Mouse (Mus musculus) liver, adult 2 months (tissue): ENCODE data around the gene Rgmb.

ENCODE experiments used
- CTCF ChIP-seq: fragments of 200-500 bp; IDR thresholded peaks from 2 replicates; pipeline ENCODE4 v1.5.1; 2011; ENCODE audit warnings: low read depth, low read length, control low read depth
- POLR2A ChIP-seq: fragments of 200-500 bp; IDR thresholded peaks from 2 replicates; pipeline ENCODE4 v1.6.1; 2011; ENCODE audit warnings: low read length, control low read depth; ENCODE audit not compliant: insufficient read depth; ENCODE audit errors: extremely low read depth

DNA sequence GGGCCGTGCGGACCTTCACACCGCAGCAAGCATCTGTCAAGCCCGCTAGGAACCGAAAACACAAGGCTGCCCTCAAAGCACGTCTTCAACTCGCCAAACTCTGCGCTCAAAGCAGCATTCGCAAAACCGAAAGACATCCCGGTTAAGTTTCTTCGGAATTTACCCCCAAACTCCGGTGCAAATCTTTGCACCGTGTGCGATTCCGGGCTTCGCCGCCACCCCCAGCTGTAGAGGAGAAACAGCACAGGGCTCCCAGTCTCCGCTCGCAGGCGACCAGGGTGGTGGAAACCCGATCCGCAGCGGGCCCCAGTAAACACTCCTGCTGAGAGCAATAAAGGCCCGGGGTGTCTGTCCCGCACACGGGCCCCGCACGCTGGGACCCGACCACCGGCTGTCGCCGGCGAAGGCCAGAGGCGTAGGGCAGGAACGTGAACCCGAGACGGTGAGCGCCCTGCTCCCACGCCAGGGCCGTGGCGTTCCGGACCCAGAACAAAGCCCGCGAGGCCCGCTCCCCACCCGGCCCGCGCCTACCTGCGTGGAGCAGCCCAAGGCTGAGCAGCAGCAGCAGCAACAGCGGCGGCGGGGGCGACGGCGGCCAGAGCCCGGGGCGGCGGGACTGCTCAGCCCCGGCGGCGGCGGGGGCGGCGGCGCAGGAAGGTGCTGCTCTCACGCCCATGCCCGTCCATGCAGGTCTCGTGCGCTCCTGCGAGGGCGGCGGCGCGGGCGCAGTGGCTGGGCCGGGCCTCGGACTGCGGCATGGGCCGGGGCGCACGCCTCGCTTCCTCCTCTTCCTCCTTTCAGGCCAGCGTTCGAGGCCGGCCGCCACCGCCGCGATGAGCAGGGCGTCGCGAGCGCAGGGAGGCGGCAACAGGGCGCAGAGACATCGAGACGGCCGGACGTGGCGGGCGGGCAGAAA is 5.1 kb downstream of the Rgmb start:
- TF ChIP-seq POLR2A, result no peak
- no peak; the same call in 1 of the 2 replicates for TF ChIP-seq CTCF
